Mouse (Mus musculus) layer of hippocampus, adult 2 months (tissue): ENCODE measurements around the gene Ppp1r16b. TPM values are rescaled to one million over a fixed set of nuclear protein-coding genes. Genes with fewer than 3 reads are reported as not detected.
A peak's percentile ranks its signal among the peaks of the same experiment; 100 is the strongest.

Experiments used
- DNase-seq, 2 experiments: peaks; one replicate each; pipeline ENCODE4 v3.0.0; 2022; ENCODE audit warnings: low spot score in 2 of 2
- H3K27ac ChIP-seq: fragments of 200-600 bp; 2 replicates; pipeline ENCODE4 v1.8.1; 2022
- H3K4me3 ChIP-seq: fragments of 200-600 bp; 2 replicates; pipeline ENCODE4 v1.8.1; 2022; ENCODE audit warnings: mild to moderate bottlenecking
- CTCF ChIP-seq: fragments of 200-600 bp; conservative IDR thresholded peaks from 2 replicates; pipeline ENCODE4 v1.8.1; 2022; ENCODE audit warnings: antibody characterized with exemption, mild to moderate bottlenecking, moderate library complexity
- microRNA-seq, 2 experiments: library from miRNA; unstranded; fragments of <30 nt; microRNA quantifications; one replicate each; pipeline ENCODE4 v1.2.0; 2021
- total RNA-seq, 2 experiments: library from RNA; stranded (reverse); gene quantifications; 2 replicates each; pipeline ENCODE4 v1.2.3; 2021

The Ppp1r16b gene
- total RNA-seq, 2 experiments from 2014 or later, result 147 to 150 TPM

GRCm38 (mm10) chr2:158772808-158773207 lies 107.6 kb downstream of the Ppp1r16b start:
- DNase-seq, result no peak
- no peak for TF ChIP-seq CTCF
- Histone ChIP-seq H3K4me3 (no peak overlapping the region), H3K27ac (no peak overlapping the region)

DNA sequence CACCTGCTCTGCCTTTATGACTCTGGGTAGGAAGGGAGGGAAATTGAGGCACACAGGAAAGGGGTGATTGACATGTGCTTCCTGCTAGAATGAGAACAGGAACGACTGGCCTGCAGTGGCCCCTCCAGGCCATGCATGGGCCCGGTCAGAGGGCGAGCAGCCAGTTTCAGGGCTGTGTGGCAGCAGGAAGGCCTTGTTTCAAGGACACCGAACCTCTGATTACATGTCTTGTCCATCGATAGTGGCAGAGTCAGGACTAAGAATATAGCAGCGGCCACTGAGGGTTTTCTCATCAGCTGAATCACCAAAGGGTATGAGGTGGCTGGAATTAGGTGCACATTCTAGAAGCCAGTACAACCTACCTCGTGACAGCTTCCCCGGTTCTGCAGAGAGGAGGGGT lies 109.7 kb downstream of the Ppp1r16b start:
- no peak for DNase-seq
- no peak overlapping the region for H3K27ac ChIP-seq
- no peak overlapping the region for H3K4me3 ChIP-seq
- no peak for TF ChIP-seq CTCF

DNA sequence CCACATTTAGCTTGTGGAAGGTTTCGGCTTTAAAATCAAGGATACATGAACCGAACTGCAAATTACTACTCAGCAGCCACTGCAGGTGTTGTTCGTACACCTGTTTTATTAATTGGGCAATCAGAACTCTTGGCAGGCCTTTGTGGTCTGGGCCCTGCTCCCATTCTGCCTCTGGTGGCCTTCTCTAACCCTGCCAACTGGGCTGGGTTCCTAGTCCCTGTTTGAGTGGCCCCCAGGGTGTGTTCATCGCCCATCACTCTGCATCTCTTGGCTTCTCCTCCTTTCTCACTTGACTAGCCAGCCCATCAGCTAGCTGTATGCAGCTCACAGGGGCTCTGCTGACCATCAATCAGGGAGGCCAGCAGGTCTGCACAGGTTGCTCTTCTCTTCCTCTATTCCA lies 111.5 kb downstream of the Ppp1r16b start:
- DNase-seq, result no peak
- H3K27ac ChIP-seq, result no peak overlapping the region
- no peak for TF ChIP-seq CTCF
- no peak overlapping the region for H3K4me3 ChIP-seq

GRCm38 (mm10) chr2:158777490-158777889 lies 112.3 kb downstream of the Ppp1r16b start:
- no peak for TF ChIP-seq CTCF
- no peak for DNase-seq
- Histone ChIP-seq H3K27ac (no peak overlapping the region), H3K4me3 (no peak overlapping the region)

DNA sequence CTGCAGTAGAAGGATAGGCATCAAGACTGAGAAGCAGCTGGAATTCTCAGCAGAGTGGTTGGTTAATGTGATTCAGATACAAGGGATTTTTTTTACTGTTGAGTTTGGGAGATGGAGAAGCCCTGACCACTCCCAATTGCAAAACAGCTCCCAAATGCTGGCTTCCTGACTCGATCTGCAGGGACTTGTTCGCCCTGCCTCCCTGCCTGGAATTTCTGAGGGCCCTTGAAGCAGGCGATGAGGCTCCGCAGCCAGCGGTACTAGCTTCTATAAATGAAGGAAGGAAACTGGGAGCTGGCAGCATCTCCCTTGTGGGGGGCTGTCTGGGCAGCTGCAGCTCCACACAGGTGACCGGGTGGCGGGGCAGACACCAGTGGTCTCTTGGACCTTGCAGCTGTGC lies 113.2 kb downstream of the Ppp1r16b start:
- TF ChIP-seq CTCF, result no peak
- no peak overlapping the region for H3K4me3 ChIP-seq
- H3K27ac ChIP-seq, result no peak overlapping the region
- DNase-seq, result no peak

- no peak for DNase-seq
- Histone ChIP-seq H3K4me3 (no peak overlapping the region), H3K27ac (no peak overlapping the region)
- TF ChIP-seq CTCF, result no peak
These were observed 115.9 kb downstream of the Ppp1r16b start for GRCm38 (mm10) chr2:158781126-158781525.

DNA sequence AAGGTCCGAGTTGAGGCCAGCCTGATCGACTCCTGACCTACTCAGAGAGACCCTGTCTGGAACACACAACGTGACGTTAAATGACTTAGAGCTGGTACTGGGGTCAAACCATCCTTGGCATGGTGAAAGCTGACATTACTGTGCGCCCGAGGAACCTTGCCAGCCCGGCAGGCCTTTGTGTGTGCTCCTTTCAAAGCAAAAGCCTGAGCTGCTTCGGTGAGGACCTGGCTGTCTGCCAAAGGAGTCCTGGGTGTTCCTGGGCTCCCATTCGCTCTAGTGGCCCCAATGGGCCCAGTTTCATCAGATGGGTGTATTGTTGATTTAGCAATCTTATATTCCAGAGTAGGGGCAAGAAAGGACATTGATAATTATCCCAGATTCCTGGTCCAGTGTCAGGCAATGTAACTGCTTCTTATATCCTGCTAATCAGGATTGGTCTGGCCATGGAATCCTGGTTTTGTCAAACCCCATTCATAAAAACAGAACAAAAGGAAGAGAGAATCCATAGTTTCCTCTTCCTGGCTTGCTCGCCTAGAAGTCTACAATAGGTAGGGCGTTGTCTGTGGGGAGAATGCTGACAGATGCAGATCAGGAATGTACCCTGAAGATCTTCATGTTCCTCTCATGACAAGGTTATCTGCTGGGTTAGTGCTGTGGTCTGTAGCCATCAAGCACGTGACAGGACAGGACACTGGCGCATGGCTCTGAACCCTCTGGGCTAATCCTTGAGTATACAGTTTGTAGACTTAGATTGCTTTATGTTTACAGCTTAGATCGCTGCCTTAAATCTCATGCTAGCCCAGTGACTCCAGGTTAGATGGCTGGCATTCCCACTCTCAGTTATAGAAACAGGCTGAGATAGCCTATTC lies 122.0 kb downstream of the Ppp1r16b start:
- TF ChIP-seq CTCF, result no peak
- Histone ChIP-seq H3K4me3 (no peak overlapping the region), H3K27ac (no peak overlapping the region)
- DNase-seq, result no peak

GRCm38 (mm10) chr2:158794494-158795004 lies 129.4 kb downstream of the Ppp1r16b start, which contains the start of gene Dhx35:
TSS of gene Dhx35 (plus strand) at chr2:158794807.
- Histone ChIP-seq H3K27ac (peak within 1 kb of the TSS; percentile 85), H3K4me3 (peak within 1 kb of the TSS; percentile 90)
- TF ChIP-seq CTCF, result no peak
- peak; percentile 92 to 95 for DNase-seq

GRCm38 (mm10) chr2:158795043-158795442 lies 129.8 kb downstream of the Ppp1r16b start:
- TF ChIP-seq CTCF, result no peak
- DNase-seq, result no peak
- Histone ChIP-seq H3K4me3 (peak overlapping the region; percentile 90), H3K27ac (peak overlapping the region; percentile 82)

DNA sequence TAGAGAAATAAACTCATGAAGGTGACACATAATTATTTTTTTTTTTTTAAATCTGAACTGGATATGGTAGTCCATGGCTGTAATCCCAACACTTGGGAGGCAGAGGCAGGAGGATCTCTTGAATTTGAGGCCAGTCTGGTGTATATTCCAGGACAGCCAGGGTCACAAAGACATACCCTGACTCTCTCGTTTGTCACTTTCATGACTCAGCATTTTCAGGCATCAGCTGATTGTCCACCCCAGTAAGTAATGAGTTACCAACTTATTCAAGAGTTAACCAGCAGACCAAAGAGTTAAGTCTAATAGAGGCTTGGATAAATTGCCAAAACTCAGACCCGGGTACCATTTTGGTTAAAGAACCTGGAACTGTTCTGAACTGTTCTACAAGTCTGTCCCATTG lies 130.7 kb downstream of the Ppp1r16b start:
- H3K27ac ChIP-seq, result no peak overlapping the region
- no peak overlapping the region for H3K4me3 ChIP-seq
- TF ChIP-seq CTCF, result no peak
- DNase-seq, result no peak

GRCm38 (mm10) chr2:158799328-158799727 lies 134.1 kb downstream of the Ppp1r16b start:
- TF ChIP-seq CTCF, result no peak
- Histone ChIP-seq H3K4me3 (no peak overlapping the region), H3K27ac (peak overlapping the region; percentile 23; the same call in 1 of the 2 replicates)
- DNase-seq, result no peak

GRCm38 (mm10) chr2:158800788-158801187 lies 135.6 kb downstream of the Ppp1r16b start:
- DNase-seq, result no peak
- no peak overlapping the region for H3K4me3 ChIP-seq
- H3K27ac ChIP-seq, result no peak overlapping the region
- no peak for TF ChIP-seq CTCF

- DNase-seq, result no peak
- H3K27ac ChIP-seq, result no peak overlapping the region
- no peak for TF ChIP-seq CTCF
- H3K4me3 ChIP-seq, result no peak overlapping the region
These were observed 138.4 kb downstream of the Ppp1r16b start for GRCm38 (mm10) chr2:158803575-158803974.

- Histone ChIP-seq H3K27ac (no peak overlapping the region), H3K4me3 (no peak overlapping the region)
- no peak for DNase-seq
- no peak for TF ChIP-seq CTCF
These were observed 150.5 kb downstream of the Ppp1r16b start for GRCm38 (mm10) chr2:158815686-158816085.

Small RNA genes within 50 kb of the gene (microRNA-seq; reads per million reads assigned to microRNA genes)
- gene Gm26141 (0 reads per million in 2 experiments), gene Mir3474 (1.8 to 2.9 reads per million in 2 experiments)

Other genes with a start within 250 kb of the Ppp1r16b start
- gene Adig, start 162.8 kb upstream of the Ppp1r16b start, total RNA-seq, result not detected
- not detected for gene Arhgap40, start 152.6 kb upstream of the Ppp1r16b start, total RNA-seq
- gene Slc32a1, start 54.6 kb upstream of the Ppp1r16b start, total RNA-seq, result 10 to 100 TPM; 63.9 to 65.4 TPM
- gene Actr5, start 40.5 kb upstream of the Ppp1r16b start, total RNA-seq, result 10 to 100 TPM; 11.3 to 12.8 TPM
- gene Fam83d, start 102.7 kb downstream of the Ppp1r16b start, total RNA-seq, result 1 to 10 TPM; 4.7 to 6.0 TPM
- 10 to 100 TPM; 17.2 to 19.3 TPM for gene Dhx35, start 129.4 kb downstream of the Ppp1r16b start, total RNA-seq